ENCODE assay signal across 24 mouse cellular contexts in the genomic region with DNA sequence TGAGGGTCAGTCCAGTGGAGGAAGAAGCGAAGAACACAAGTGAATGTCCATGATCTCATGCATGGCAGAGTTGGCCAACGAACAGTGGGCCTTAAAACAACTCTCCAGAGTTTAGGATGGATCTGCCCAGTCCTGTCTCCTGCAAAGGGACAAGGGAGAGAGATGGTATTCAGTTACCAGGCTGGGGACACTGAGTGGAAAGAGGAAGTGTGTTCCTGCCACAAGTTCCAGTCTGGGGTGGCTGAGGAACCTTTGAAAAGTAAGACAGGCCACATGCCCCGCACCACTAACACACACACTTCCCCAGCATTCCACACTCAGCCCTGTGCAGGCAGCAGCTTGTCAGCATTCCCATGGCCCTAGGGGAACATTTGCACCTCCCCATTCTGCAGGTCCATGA. TPM values are rescaled to one million over a fixed set of nuclear protein-coding genes. Genes with fewer than 3 reads are reported as not detected.
DNase-seq lines count a peak whose midpoint lies in the region; ATAC-seq and TF ChIP-seq lines count a peak whose summit lies in the region.
"Had no signal": no experiment of that assay in that cellular context is flagged by ENCODE, and none has a peak within 500 bp of the region (broad histone marks: within the 10 kb centered on the region; RNA-seq: fewer than 3 reads in every experiment).

No protein-coding gene starts in this region.

- no peak overlapping the region for H3K4me2 ChIP-seq in lung, postnatal 0 days (replicated peaks; ENCODE audit: low read depth, low read length)
- no peak overlapping the region for H3K4me2 ChIP-seq in forebrain, embryonic 15.5 days (replicated peaks)

- peaks cover 46% of the 10 kb centered on the region for H3K27me3 ChIP-seq in lung, postnatal 0 days (replicated peaks; ENCODE audit: insufficient read depth, low read length)
- peaks cover 55% of the 10 kb centered on the region for H3K27me3 ChIP-seq in G1E (ENCODE audit: insufficient read depth, low read length)
- H3K27me3 ChIP-seq in forebrain, embryonic 15.5 days, result peaks cover 54% of the 10 kb centered on the region

- H3K9me3 ChIP-seq in lung, postnatal 0 days (ENCODE audit: low read length), result no peaks in the 10 kb centered on the region
- H3K9me3 ChIP-seq in G1E (replicated peaks), result no peaks in the 10 kb centered on the region
- H3K9me3 ChIP-seq in forebrain, embryonic 15.5 days, result no peaks in the 10 kb centered on the region
- H3K9me3 ChIP-seq: embryonic facial prominence, embryonic 13.5 days; heart, embryonic 15.5 days; limb, embryonic 13.5 days had no signal

- no peak overlapping the region for H3K27ac ChIP-seq in lung, postnatal 0 days (ENCODE audit: low read length)
- no peak overlapping the region for H3K27ac ChIP-seq in forebrain, embryonic 15.5 days (replicated peaks)
- H3K27ac ChIP-seq: embryonic facial prominence, embryonic 13.5 days; heart, adult 2 months; heart, embryonic 15.5 days; limb, embryonic 13.5 days had no signal

- no peak overlapping the region for H3K4me3 ChIP-seq in lung, postnatal 0 days (ENCODE audit: low read depth, low read length)
- H3K4me3 ChIP-seq in G1E (ENCODE audit: low read depth, low read length), result no peak overlapping the region; the same call in 1 of the 2 replicates
- H3K4me3 ChIP-seq in forebrain, embryonic 15.5 days, result no peak overlapping the region
- H3K4me3 ChIP-seq: heart, adult 2 months; myocyte had no signal

- intact Hi-C loops in left cerebral cortex, postnatal 14 days (cut with DNase I), result no loop called here

- no peak overlapping the region for H3K9ac ChIP-seq in lung, postnatal 0 days (replicated peaks; ENCODE audit: low read depth)
- H3K9ac ChIP-seq in forebrain, embryonic 15.5 days (replicated peaks), result no peak overlapping the region
- H3K9ac ChIP-seq: heart, embryonic 15.5 days; limb, embryonic 13.5 days had no signal

- ATAC-seq in lung, postnatal 0 days, result no peak
- peak; percentile 29; the same call in 1 of the 2 replicates for ATAC-seq in G1E (ENCODE audit: extremely low read depth, insufficient number of reproducible peaks, low FRiP score, poor library complexity, severe bottlenecking)
- ATAC-seq in megakaryocyte, adult 5-6 weeks (ENCODE audit: poor library complexity, severe bottlenecking), result peak; percentile 55
- ATAC-seq in forebrain, embryonic 15.5 days (replicated peaks), result no peak
- ATAC-seq: forebrain, postnatal 0 days; hindbrain, embryonic 16.5 days; intestine, embryonic 16.5 days had no signal

- WGBS in lung, postnatal 0 days, result 86% methylated on average over 3 of the region's 3 CpGs
- 95% methylated on average over 3 of the region's 3 CpGs for WGBS in forebrain, embryonic 15.5 days

- peak; percentile 4 for DNase-seq in embryo, embryonic 10 days (ENCODE audit: low spot score)
- no peak for DNase-seq in embryo, embryonic 10.5 days (ENCODE audit: low spot score)
- peak; percentile 14 to 15 for DNase-seq in lung, postnatal 4 days
- DNase-seq in lung, postnatal 0 days (ENCODE audit: low spot score), result no peak
- DNase-seq in G1E (ENCODE audit: low spot score), result no peak
- DNase-seq in left cerebral cortex, postnatal 14 days (ENCODE audit: low spot score in 2 of 2), result no peak
- DNase-seq: adrenal gland, postnatal 36 days; cerebellum, adult 8-10 months; heart, adult 2 months; heart, postnatal 4 days; lung, postnatal 14 days had no signal

- peaks cover 16% of the 10 kb centered on the region for H3K4me1 ChIP-seq in lung, postnatal 0 days (ENCODE audit: insufficient read depth, low read depth, low read length)
- peaks cover 56% of the 10 kb centered on the region for H3K4me1 ChIP-seq in G1E (ENCODE audit: insufficient read depth, low read depth, low read length)
- H3K4me1 ChIP-seq in forebrain, embryonic 15.5 days, result peaks cover 27% of the 10 kb centered on the region

- TF ChIP-seq EP300 in lung, postnatal 0 days (IDR thresholded peaks at IDR 0.05), result no peak

- no peak for TF ChIP-seq CTCF in lung, postnatal 0 days (IDR thresholded peaks at IDR 0.05)
- no peak for TF ChIP-seq CTCF in G1E (IDR thresholded peaks at IDR 0.05; ENCODE audit: low read depth, low read length)

- H3K36me3 ChIP-seq in lung, postnatal 0 days (ENCODE audit: insufficient read depth, low read length), result no peaks in the 10 kb centered on the region
- peaks cover 4% of the 10 kb centered on the region for H3K36me3 ChIP-seq in G1E (replicated peaks)
- peaks cover 2% of the 10 kb centered on the region; the same call in 1 of the 2 replicates for H3K36me3 ChIP-seq in forebrain, embryonic 15.5 days

RNA-seq across cellular contexts. Expression of gene Kremen2, which starts 1.1 kb away (rescaled TPM):
- polyA plus RNA-seq in lung, postnatal 0 days (2015; fragmentation: Nextera tagmentation; extraction: Ambion mirVana), result 0.41 and 0.52 TPM in 2 replicates
- total RNA-seq in G1E (2014; fragmentation: Nextera tagmentation), result not detected in 2 replicates
- total RNA-seq in G1E (2017), result 0.05 and 0.29 TPM in 2 replicates
- 1.2 and 1.4 TPM in 2 replicates for polyA plus RNA-seq in G1E (2012)
- not detected in 2 replicates for total RNA-seq in megakaryocyte, adult 5-6 weeks (2015)
- total RNA-seq in megakaryocyte, adult 5-6 weeks (2017), result not detected in 2 replicates
- 0.48 and 0.50 TPM in 2 replicates for polyA plus RNA-seq in forebrain, embryonic 15.5 days (2015; fragmentation: Nextera tagmentation; extraction: Ambion mirVana)
- under 1 TPM; 0.40 to 0.48 TPM for total RNA-seq in left cerebral cortex, postnatal 14 days (2021)
- total RNA-seq: adrenal gland, postnatal 36 days; gastrocnemius, postnatal 10 days; heart, adult 2 months; heart, postnatal 4 days had no signal
- polyA plus RNA-seq: liver, embryonic 16.5 days had no signal

RNA-seq across cellular contexts. Expression of gene Paqr4, which starts 6.1 kb away (rescaled TPM):
- polyA plus RNA-seq in lung, postnatal 0 days (2015; fragmentation: Nextera tagmentation; extraction: Ambion mirVana), result 45.2 and 47.7 TPM in 2 replicates
- 0.39 and 1.9 TPM in 2 replicates for total RNA-seq in G1E (2014; fragmentation: Nextera tagmentation)
- total RNA-seq in G1E (2017), result 2.6 and 3.2 TPM in 2 replicates
- 2.3 and 3.5 TPM in 2 replicates for polyA plus RNA-seq in G1E (2012)
- total RNA-seq in megakaryocyte, adult 5-6 weeks (2015), result 3.3 and 4.1 TPM in 2 replicates
- 7.6 and 10.1 TPM in 2 replicates for total RNA-seq in megakaryocyte, adult 5-6 weeks (2017)
- 39.4 and 39.7 TPM in 2 replicates for polyA plus RNA-seq in forebrain, embryonic 15.5 days (2015; fragmentation: Nextera tagmentation; extraction: Ambion mirVana)
- 10 to 100 TPM; 54.2 to 56.8 TPM for total RNA-seq in left cerebral cortex, postnatal 14 days (2021)

RNA-seq across cellular contexts. Expression of gene Pkmyt1, which starts 20.6 kb away (rescaled TPM):
- polyA plus RNA-seq in lung, postnatal 0 days (2015; fragmentation: Nextera tagmentation; extraction: Ambion mirVana), result 10.4 and 11.5 TPM in 2 replicates
- total RNA-seq in G1E (2014; fragmentation: Nextera tagmentation) (33.5 and 41.1 TPM in 2 replicates), G1E (2017) (10.8 and 12.9 TPM in 2 replicates)
- polyA plus RNA-seq in G1E (2012), result 125 and 147 TPM in 2 replicates
- 31.1 and 32.2 TPM in 2 replicates for total RNA-seq in megakaryocyte, adult 5-6 weeks (2015)
- 15.9 and 16.6 TPM in 2 replicates for total RNA-seq in megakaryocyte, adult 5-6 weeks (2017)
- polyA plus RNA-seq in forebrain, embryonic 15.5 days (2015; fragmentation: Nextera tagmentation; extraction: Ambion mirVana), result 26.7 and 28.4 TPM in 2 replicates
- 1 to 10 TPM; 3.3 to 5.7 TPM for total RNA-seq in left cerebral cortex, postnatal 14 days (2021)

RNA-seq across cellular contexts. Expression of gene 1520401A03Rik, which starts 24.2 kb away (rescaled TPM):
- polyA plus RNA-seq in lung, postnatal 0 days (2015; fragmentation: Nextera tagmentation; extraction: Ambion mirVana), result 0.20 TPM in 1 of 2 replicates, not detected in the other
- total RNA-seq in G1E (2014; fragmentation: Nextera tagmentation) (not detected in 2 replicates), G1E (2017) (0.05 TPM in 1 of 2 replicates, not detected in the other)
- 0.02 TPM in 1 of 2 replicates, not detected in the other for polyA plus RNA-seq in G1E (2012)
- not detected in 2 replicates for total RNA-seq in megakaryocyte, adult 5-6 weeks (2015)
- not detected in 2 replicates for total RNA-seq in megakaryocyte, adult 5-6 weeks (2017)
- polyA plus RNA-seq in forebrain, embryonic 15.5 days (2015; fragmentation: Nextera tagmentation; extraction: Ambion mirVana), result not detected in 2 replicates
- under 1 TPM in 1 of 2 experiments, not detected in 1; 0.37 TPM for total RNA-seq in left cerebral cortex, postnatal 14 days (2021)
- total RNA-seq: forebrain, postnatal 0 days; heart, adult 2 months; heart, postnatal 4 days had no signal
- polyA plus RNA-seq: forebrain, postnatal 0 days; heart, adult 2 months; heart, embryonic 15.5 days; intestine, embryonic 16.5 days; midbrain, embryonic 14.5 days; small intestine, adult 2 months had no signal

RNA-seq across cellular contexts. Expression of gene Flywch1, which starts 24.6 kb away (rescaled TPM):
- polyA plus RNA-seq in lung, postnatal 0 days (2015; fragmentation: Nextera tagmentation; extraction: Ambion mirVana), result 43.1 and 43.5 TPM in 2 replicates
- total RNA-seq in G1E (2014; fragmentation: Nextera tagmentation), result 11.9 and 14.1 TPM in 2 replicates
- total RNA-seq in G1E (2017), result 18.2 and 22.3 TPM in 2 replicates
- polyA plus RNA-seq in G1E (2012), result 42.7 and 44.6 TPM in 2 replicates
- total RNA-seq in megakaryocyte, adult 5-6 weeks (2015), result 3.1 and 3.7 TPM in 2 replicates
- 7.7 and 12.0 TPM in 2 replicates for total RNA-seq in megakaryocyte, adult 5-6 weeks (2017)
- polyA plus RNA-seq in forebrain, embryonic 15.5 days (2015; fragmentation: Nextera tagmentation; extraction: Ambion mirVana), result 162 and 164 TPM in 2 replicates
- total RNA-seq in left cerebral cortex, postnatal 14 days (2021), result 100 to 1,000 TPM; 173 to 185 TPM

Comparison
In these comparisons a context has a peak if more than half of its experiments do, and no peak if none do; other contexts are left out.
1. DNase-seq: peak in embryo, embryonic 10 days (single experiment) and lung, postnatal 4 days (2 of 2); none in embryo, embryonic 10.5 days (single experiment), lung, postnatal 0 days (single experiment), G1E (single experiment) and left cerebral cortex, postnatal 14 days (0 of 2).
2. ATAC-seq: peak in G1E (single experiment) and megakaryocyte, adult 5-6 weeks (single experiment); none in lung, postnatal 0 days (single experiment) and forebrain, embryonic 15.5 days (single experiment).
3. RNA of gene Paqr4, which starts 6.1 kb away (total RNA-seq): 54.2 to 56.8 TPM in left cerebral cortex, postnatal 14 days; 3.3 to 10.1 TPM in megakaryocyte, adult 5-6 weeks and 0.39 to 3.2 TPM in G1E; every median in the first group is over 4 times any median in the second.